Mouse (Mus musculus): ENCODE results near the gene Syn3. TPM values are rescaled to one million over a fixed set of nuclear protein-coding genes. Genes with fewer than 3 reads are reported as not detected.
"Not testable (repeated sequence)": the region's sequence is repeated elsewhere in the genome, so short reads cannot be mapped to it uniquely, and the experiment has no call there.

Gene Syn3
- total RNA-seq, 2 experiments from 2014 or later, result 0.23 to 0.43 TPM

DNA sequence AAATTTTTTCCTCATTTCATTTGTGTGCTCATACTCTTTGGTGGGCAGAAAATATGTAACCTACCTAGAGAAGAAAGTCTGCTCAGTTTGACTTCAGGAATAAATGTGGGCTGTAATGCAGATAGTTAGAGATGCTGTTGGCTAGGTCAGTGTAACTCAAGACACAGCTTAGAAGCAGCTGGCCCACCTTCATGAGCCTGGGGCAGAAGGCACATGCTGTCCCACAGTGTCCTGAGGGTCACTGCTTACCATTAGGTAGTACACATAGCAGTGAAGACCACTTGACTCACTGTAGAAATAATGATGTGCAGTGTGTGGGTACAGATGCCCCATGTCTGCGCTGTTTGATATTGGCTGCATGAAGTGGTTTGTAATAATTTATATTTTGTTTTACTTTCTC lies 452.3 kb downstream of the Syn3 start:
- DNase-seq, result no peak

- no peak for DNase-seq
Observed at GRCm38 (mm10) chr10:86044066-86044465, 454.6 kb downstream of the Syn3 start.

DNA sequence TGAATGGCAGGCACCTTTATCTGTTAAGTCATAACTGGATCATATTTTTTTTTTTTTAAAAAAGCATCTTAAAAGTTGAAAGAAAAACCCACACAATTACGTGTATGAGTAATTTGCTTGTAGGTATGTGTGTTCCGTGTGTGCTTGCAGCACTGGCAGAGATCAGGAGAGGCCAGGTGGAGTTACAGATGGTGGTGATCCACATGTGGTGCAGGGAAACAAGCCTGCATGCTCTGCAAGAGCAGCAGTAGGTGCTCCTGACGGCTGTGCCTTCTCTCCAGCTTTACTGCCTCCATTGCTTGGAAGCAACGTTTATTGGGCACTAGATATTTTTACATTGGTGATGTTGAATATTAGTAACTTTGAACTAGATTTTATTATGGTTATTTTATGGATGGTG lies 455.0 kb downstream of the Syn3 start:
- DNase-seq, result no peak

GRCm38 (mm10) chr10:86034007-86034728 lies 464.5 kb downstream of the Syn3 start:
- DNase-seq, result no peak

GRCm38 (mm10) chr10:86032517-86032916 lies 466.2 kb downstream of the Syn3 start:
- no peak for DNase-seq

- no peak for DNase-seq
Observed at GRCm38 (mm10) chr10:86030743-86031142, 468.0 kb downstream of the Syn3 start.

- DNase-seq, result not testable (repeated sequence)
Observed at GRCm38 (mm10) chr10:86026807-86027206, 471.9 kb downstream of the Syn3 start.

- no peak for DNase-seq
Observed at GRCm38 (mm10) chr10:86026354-86026753, 472.3 kb downstream of the Syn3 start.

- DNase-seq, result no peak
Observed at GRCm38 (mm10) chr10:86025906-86026305, 472.8 kb downstream of the Syn3 start.

DNA sequence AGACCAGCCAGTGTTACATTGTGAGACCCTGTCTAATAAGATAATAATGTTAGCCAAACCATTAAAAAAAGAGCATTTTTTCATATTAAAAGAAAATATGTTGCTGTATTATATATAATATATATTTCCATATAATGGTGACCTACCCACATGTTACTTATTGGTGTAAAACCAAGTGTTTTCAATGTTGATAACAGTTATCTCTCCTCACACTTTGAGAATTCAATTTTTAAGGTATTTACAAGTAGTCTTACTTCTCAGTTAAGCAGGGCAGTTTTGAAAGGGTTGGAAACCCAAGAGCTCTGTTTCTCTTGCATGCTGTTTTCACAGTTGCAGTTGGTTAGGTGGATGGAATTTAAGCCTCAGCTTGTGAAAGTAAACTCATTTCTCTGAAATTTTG lies 475.5 kb downstream of the Syn3 start:
- DNase-seq, result no peak

DNA sequence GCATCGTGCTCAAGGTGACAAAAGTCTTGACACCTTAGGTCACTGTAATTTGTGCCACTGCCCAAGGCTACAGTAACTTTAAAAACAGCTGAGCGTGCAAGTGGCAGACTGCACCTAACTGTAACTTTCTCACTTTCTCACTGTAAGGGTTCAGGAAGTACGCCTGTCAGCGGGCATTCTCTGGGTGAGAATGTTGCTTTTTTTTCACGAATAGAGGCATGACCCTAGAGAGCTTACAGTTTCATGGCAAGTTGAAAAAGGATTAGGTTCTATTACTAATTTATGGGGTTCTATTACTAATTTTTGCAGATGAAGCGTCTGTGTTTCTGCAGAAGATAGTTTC lies 476.3 kb downstream of the Syn3 start:
- DNase-seq, result no peak

GRCm38 (mm10) chr10:86021749-86022473 lies 476.8 kb downstream of the Syn3 start, which contains the start of gene Fbxo7:
Fbxo7 (plus strand) TSS chr10:86021972.
- DNase-seq, result peak; percentile 90

GRCm38 (mm10) chr10:86021408-86021748 lies 477.3 kb downstream of the Syn3 start:
- DNase-seq, result no peak

GRCm38 (mm10) chr10:86018813-86019212 lies 479.9 kb downstream of the Syn3 start:
- no peak for DNase-seq

- no peak for DNase-seq
Observed at GRCm38 (mm10) chr10:86017781-86018180, 480.9 kb downstream of the Syn3 start.

DNA sequence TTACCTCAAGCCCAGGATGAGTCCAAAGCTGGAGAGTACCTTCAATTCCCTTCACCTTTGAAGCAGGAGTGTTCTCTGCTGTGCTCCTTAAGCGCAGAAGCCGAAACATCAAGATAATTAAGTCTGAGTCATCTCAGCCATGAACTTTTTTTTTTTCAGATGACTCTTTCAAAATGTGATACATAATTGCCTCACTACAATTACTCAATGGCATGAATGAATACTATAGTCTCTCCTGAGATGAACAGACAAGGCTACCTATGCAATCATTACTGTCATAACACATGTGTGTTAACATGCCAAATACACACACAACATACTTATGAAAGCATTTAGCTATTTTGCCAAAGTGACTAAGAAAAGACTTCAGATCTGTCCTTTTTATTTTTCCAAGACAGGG lies 486.9 kb downstream of the Syn3 start, which contains the start of gene Bpifc:
Bpifc (minus strand) TSS at position 115 of the 400 bp plus-strand sequence.
- DNase-seq, result no peak

DNA sequence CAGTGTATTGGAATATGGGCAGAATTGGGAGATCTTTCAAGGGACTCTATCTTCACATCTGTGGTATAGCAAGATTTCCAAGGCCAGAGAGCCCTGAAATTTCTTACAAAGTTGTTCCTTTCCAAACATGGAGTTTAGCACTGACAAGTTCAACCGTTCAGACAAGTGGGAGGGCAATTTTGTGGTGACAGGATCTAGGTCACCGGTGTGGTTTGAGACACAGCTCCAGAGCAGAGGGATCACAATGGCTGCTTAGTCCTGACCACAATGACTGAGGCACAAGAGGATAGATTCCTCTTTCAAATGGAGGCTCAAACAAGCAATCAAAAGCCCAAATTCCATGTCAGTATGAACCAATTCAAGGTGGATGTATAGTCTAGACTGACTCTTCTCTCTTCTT lies 487.5 kb downstream of the Syn3 start:
- no peak for DNase-seq

DNA sequence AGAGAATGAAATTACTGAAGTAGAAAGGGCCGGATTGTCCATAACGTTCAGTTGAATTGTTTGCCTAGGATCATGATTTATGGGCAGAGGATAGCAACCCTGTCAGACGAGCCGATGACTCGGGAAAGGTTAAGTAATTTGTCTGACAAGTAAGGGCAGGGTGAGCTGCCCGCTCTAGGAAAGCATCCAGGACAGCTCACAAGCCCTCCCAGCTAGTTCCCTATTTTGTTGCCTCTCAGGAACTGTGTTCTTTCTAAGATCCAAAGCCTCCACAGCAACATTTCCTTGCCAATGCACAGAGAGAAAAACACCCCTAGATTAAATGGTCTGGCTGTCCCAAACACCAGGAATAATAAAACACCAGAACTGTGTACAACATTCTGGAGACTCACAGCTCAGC lies 488.1 kb downstream of the Syn3 start:
- no peak for DNase-seq

DNA sequence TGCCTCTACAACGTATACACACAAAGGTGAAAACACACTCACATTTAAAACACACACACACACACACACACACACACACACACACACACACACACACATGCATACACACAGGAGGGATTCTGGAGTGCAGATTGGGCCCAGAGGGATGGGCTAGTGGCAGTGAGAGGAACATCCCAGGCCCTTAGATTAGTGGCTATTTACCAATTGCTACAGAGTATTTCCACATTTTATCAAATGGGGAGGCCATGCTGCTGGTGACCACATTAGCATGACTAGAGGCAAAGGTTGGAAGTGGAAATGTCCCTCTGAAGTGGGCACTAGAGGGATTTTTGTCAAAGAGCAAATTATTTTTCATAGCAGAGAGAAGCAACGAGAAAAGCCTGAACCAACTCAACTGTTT lies 489.0 kb downstream of the Syn3 start:
- DNase-seq, result no peak

- no peak for DNase-seq
Observed at GRCm38 (mm10) chr10:86006455-86006854, 492.2 kb downstream of the Syn3 start.
